ENCODE assay signal across 8 mouse cellular contexts in genomic region chr14:121455527-121455926, GRCm38 (mm10). TPM values are rescaled to one million over a fixed set of nuclear protein-coding genes. Genes with fewer than 3 reads are reported as not detected.
DNase-seq lines count a peak whose midpoint lies in the region; ATAC-seq and TF ChIP-seq lines count a peak whose summit lies in the region.
"Had no signal": no experiment of that assay in that cellular context is flagged by ENCODE, and none has a peak within 500 bp of the region (broad histone marks: within the 10 kb centered on the region; RNA-seq: fewer than 3 reads in every experiment).

No protein-coding gene starts in this region.

- H3K36me3 ChIP-seq in ES-E14 (ENCODE audit: control insufficient read depth, insufficient read depth, low read length, poor library complexity, severe bottlenecking) = no peaks in the 10 kb centered on the region
- H3K36me3 ChIP-seq in forebrain, postnatal 0 days (ENCODE audit: insufficient read depth) = no peaks in the 10 kb centered on the region
- H3K36me3 ChIP-seq: hindbrain, embryonic 15.5 days had no signal

- no peaks in the 10 kb centered on the region for H3K9me3 ChIP-seq in ES-E14 (ENCODE audit: control insufficient read depth, insufficient read depth, low read depth, low read length)
- H3K9me3 ChIP-seq in forebrain, postnatal 0 days (ENCODE audit: low read length) = no peaks in the 10 kb centered on the region
- H3K9me3 ChIP-seq: hindbrain, embryonic 15.5 days had no signal

- H3K4me3 ChIP-seq in ES-E14 (ENCODE audit: insufficient read depth in 1 of 2, low read depth in 1 of 2, low read length in 2 of 2, poor library complexity in 1 of 2, severe bottlenecking in 1 of 2) = peak overlapping the region; percentile 39 to 47
- no peak overlapping the region for H3K4me3 ChIP-seq in forebrain, postnatal 0 days (ENCODE audit: low read depth, low read length)
- H3K4me3 ChIP-seq: hindbrain, embryonic 15.5 days had no signal

- peak; percentile 58 for DNase-seq in CD4-positive helper T cell, adult 2 months (ENCODE audit: low read depth, low spot score)
- DNase-seq in ES-E14 (ENCODE audit: low read depth, low spot score) = peak; percentile 87
- DNase-seq in cerebellum, adult 11 months = peak; percentile 38
- peak; percentile 77 for DNase-seq in forebrain, postnatal 0 days
- peak; percentile 73 for DNase-seq in kidney, postnatal 10 days
- DNase-seq in lung, adult 18-20 months = peak; percentile 52 to 61
- peak; percentile 8 to 37 for DNase-seq in right cerebral cortex, postnatal 36 days (ENCODE audit: low spot score in 2 of 2)

- peak overlapping the region; percentile 19; the same call in 1 of the 2 replicates for H3K9ac ChIP-seq in ES-E14 (ENCODE audit: insufficient read depth, low read depth, low read length, poor library complexity, severe bottlenecking)
- no peak overlapping the region for H3K9ac ChIP-seq in forebrain, postnatal 0 days
- H3K9ac ChIP-seq: hindbrain, embryonic 15.5 days had no signal

- peaks cover 0 to 4% of the 10 kb centered on the region in 2 experiments; a peak in 1 of 4 replicates for H3K4me1 ChIP-seq in ES-E14 (ENCODE audit: control insufficient read depth in 2 of 2, insufficient read depth in 2 of 2, low read length in 2 of 2, poor library complexity in 1 of 2)
- no peaks in the 10 kb centered on the region for H3K4me1 ChIP-seq in forebrain, postnatal 0 days (ENCODE audit: insufficient read depth)
- H3K4me1 ChIP-seq: hindbrain, embryonic 15.5 days had no signal

- no peak overlapping the region for H3K27ac ChIP-seq in ES-E14 (ENCODE audit: insufficient read depth, low read depth, low read length, poor library complexity, severe bottlenecking)
- H3K27ac ChIP-seq in forebrain, postnatal 0 days (ENCODE audit: low read depth, low read length) = no peak overlapping the region
- H3K27ac ChIP-seq: hindbrain, embryonic 15.5 days had no signal

- ATAC-seq in forebrain, postnatal 0 days = 0 out of 2 replicates have a peak, but pooled peaks have one; percentile 29

- peak; percentile 89 for TF ChIP-seq CTCF in forebrain, postnatal 0 days (IDR thresholded peaks at IDR 0.05; ENCODE audit: low read depth)

- H3K4me2 ChIP-seq in forebrain, postnatal 0 days (ENCODE audit: low read depth) = no peak overlapping the region
- H3K4me2 ChIP-seq: hindbrain, embryonic 15.5 days had no signal

- no peaks in the 10 kb centered on the region for H3K27me3 ChIP-seq in forebrain, postnatal 0 days (ENCODE audit: insufficient read depth, low read length)
- H3K27me3 ChIP-seq: hindbrain, embryonic 15.5 days had no signal

- in situ Hi-C loops in ES-E14 (cut with MboI; ENCODE audit: low sequenced_read_pairs in 2 of 2, unreplicated experiment in 2 of 2) = no loop called here

- 5% methylated on average over 6 of the region's 6 CpGs for WGBS in forebrain, postnatal 0 days

TF ChIP-seq in ES-E14, 5 proteins besides CTCF, POLR2A, EP300 and RAD21:
- TF ChIP-seq HCFC1 (IDR thresholded peaks at IDR 0.05; ENCODE audit: borderline replicate concordance, insufficient read depth, low read length) = no peak
- TF ChIP-seq ZC3H11A (IDR thresholded peaks at IDR 0.05; ENCODE audit: borderline replicate concordance, low read depth, low read length) = peak; percentile 57; the same call in 1 of the 2 replicates

RNA-seq across cellular contexts. Expression of gene Slc15a1, which starts 49.5 kb away (rescaled TPM):
- 4.6 and 13.2 TPM in 2 replicates for total RNA-seq in ES-E14 (2012; rRNA removed)
- 0.38 TPM in 1 of 2 replicates, not detected in the other for total RNA-seq in forebrain, postnatal 0 days (2014; rRNA removed)
- polyA plus RNA-seq in forebrain, postnatal 0 days (2015; fragmentation: Nextera tagmentation; extraction: Ambion mirVana) = 0.09 and 0.18 TPM in 2 replicates

Comparison
In these comparisons a context has a peak if more than half of its experiments do, and no peak if none do; other contexts are left out.
1. DNase-seq: peak in every context shown above with its lines; median percentile 87 in ES-E14; 77 in forebrain, postnatal 0 days; 73 in kidney, postnatal 10 days; 58 in CD4-positive helper T cell, adult 2 months; 56 in lung, adult 18-20 months; 38 in cerebellum, adult 11 months; 22 in right cerebral cortex, postnatal 36 days.